Mouse (Mus musculus) lung, postnatal 0 days (tissue): ENCODE data around the gene Sorcs3.

Source experiments
- CTCF ChIP-seq: IDR thresholded peaks from 2 replicates; pipeline ENCODE4 v1.5.1; 2016; ENCODE audit warnings: antibody characterized with exemption, mild to moderate bottlenecking
- EP300 ChIP-seq: IDR thresholded peaks from 2 replicates; pipeline ENCODE4 v1.6.1; 2016; ENCODE audit warnings: antibody characterized with exemption, mild to moderate bottlenecking, control low read depth

GRCm38 (mm10) chr19:48203928-48204470, 1.8 kb upstream of the Sorcs3 start:
- TF ChIP-seq CTCF = peak; percentile 69
- TF ChIP-seq EP300 = no peak
